Mouse (Mus musculus): ENCODE results near the gene Zbtb16.
A peak's percentile ranks its signal among the peaks of the same experiment; 100 is the strongest.

Zbtb16 gene

DNA sequence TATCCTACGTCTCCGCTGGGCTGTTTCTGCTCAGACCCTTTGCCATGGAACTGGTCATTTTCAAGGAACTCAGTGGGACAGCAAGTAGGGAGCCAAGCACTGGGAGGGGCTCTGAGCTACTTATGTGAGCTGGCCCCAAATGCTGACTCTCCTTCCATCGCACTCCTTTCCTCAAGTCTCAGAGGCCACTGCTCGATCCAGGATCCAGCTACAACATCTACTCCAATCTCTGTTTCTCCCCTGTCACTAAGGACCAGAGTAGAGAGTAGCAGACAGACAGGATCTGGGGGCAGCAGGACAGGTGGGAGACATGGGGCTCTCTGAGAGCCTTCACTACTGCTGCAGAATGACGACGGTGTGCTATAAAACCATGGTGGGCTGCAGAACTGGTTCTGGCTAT lies 91.6 kb downstream of the Zbtb16 start:
- no peak for DNase-seq (ENCODE audit: low read depth)

DNA sequence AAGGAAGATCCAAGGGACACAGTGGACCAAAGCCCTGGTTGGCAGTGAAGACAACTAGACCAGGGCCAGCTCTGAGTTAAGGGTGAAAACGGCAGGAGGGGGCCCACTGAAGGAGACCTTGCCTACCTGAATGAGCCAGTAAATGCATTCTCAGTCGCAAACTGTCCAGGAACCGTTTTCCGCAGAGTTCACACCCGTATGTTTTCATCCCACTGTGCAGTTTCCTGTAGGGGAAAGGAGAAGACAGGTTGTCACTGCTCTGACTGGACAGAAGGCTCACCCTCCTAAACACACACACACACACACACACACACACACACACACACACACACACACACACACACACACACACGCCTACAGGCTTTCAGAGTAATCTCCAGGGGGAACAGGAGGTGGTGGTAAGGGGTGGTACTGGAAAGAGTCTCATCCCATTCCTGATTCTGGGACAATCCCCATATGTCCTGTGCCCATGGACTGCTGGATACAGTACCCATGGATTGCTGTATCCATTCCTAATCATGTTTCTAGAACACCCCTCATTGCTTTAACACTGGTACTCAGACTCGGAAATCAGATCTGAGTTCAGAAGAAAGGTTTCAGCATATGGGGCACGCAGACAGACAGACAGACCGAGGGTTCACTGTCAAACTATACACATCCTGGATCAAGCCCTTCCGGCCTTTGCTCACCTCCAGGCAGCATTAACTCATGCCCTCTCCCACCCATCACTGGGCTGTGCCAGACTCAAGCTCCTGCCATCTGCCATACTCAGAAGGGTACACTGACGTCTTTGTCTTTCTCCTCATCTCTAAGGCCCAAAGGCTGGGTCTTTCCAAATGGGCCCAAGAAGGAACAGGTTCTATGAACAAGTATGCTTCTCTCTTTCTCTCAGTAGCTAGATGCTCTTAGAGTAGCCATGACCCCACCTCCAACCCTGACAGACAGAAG lies 92.4 kb downstream of the Zbtb16 start:
- DNase-seq (ENCODE audit: low read depth) = no peak

DNA sequence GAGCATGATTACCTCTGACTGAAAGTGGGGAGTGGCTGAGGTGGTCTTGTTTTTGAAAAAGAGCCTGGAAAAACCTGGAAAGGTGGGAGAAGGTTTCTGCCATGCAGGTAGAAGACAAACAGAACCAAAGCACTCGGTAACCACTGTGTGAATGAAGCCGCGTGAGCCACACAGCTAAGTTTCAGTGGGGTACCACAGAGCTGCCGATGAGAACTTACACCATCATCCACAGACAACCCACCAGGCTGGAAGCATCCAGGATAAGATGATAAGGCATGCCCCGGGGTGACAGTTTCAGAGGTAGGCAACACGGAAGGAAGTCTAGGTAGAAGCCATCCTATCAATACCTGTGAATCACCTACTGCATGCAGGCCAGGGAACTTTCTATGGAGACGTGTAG lies 93.9 kb downstream of the Zbtb16 start:
- DNase-seq (ENCODE audit: low read depth) = no peak

DNA sequence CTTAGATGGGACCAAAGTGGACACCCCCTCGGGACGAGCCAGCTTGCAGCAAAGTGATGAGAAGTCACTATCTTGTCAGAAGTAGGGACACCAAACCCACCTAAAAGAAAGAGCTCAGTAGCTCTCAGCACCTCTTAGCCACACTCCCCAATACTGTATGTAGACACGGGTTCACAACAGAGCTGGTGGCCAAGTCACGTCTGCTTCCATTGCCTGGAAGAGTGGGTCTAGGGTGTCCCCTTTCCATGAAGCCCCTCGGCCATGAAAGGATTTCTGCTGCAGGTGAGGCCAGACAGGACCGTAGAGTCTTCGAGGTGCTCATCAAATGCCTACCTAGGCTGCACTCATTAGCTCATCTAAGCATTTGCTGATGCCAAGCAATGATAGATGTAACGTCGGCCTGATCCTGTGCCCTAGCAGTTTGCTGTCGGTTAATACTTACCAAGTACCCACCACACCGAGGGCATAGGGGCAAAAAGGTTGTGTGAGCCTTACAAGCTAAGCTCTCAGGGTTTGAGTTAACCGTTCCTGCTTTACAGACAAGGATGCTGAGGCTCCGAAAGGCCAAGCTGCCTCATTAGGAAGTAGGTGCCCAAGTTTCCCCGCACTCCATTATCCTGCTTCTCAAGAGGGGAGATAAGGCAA lies 94.5 kb downstream of the Zbtb16 start:
- no peak for DNase-seq (ENCODE audit: low read depth)

DNA sequence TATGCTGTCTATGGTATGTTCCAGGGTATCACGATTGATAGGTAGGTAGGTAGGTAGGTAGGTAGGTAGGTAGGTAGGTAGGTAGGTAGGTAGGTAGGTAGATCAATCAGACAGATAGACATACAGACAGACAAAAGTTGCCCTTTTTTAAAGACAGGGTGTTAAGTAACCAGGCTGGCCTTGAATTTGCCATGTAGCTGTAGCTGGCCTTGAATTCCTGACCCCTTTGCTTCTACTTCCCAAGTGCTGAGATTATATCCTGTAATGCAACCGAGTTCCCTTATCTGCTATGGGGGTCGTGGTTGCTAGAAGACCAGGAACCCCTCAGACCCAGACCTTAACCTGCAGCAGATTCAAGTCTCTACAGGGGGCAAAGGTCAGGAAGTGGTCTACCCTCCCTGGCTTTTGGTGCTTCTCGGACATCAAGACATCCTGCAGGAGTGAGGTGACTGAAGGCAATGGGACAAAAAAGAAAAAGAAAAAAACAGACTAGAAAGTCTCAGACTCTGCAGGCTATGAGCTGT lies 95.2 kb downstream of the Zbtb16 start:
- DNase-seq (ENCODE audit: low read depth) = peak; percentile 12

DNA sequence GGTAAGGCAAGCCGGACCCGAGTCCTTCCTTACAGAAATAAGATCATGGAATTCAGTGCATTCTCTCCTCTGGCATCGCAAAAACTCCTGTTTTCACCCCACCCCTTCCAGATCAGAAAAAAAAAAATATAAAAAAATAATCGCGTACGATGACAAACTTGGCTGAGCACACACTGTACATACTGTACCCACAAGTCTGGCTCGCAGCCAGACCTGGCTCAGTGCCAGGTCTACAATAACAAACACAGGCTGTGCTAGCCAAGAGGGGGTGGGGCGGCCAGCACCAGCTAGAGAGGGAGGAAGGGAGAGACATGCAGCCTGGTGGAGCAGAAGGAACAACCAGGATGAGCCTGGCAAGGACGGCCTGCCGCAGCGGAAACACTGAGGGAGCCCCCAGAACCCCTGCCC lies 95.9 kb downstream of the Zbtb16 start:
- DNase-seq (ENCODE audit: low read depth) = peak; percentile 91

DNA sequence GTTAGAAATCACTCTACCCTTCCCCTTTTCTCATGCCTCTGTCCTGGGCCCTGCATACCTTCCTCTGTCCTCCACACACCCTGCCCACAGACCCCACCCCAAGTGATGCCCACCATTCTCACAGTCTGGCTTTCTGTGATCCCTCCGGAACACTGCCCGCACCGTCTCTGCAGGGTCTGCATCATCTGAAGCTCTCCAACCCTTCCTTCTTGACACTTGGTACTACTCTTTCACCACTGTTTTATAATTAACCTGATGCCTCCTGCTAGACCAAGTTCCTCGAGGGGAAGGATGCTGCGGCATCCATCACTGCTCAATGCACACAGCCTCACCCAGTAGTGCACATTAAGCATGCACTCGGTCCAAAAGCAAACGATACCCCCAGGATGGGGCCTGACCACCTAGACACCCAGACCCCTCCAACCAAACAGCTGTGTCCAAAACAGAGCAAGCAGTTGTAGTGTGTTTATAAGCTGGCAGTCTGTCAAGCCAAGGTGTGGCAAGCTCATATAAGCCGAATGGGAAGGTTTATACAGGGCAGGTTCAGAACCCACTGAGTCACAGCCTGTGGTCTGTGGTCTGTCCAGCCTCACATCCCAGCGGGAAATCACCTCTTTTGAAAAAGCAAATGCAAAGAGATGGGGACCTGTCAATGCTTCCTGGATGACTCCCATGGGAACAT lies 97.1 kb downstream of the Zbtb16 start:
- no peak for DNase-seq (ENCODE audit: low read depth)

DNA sequence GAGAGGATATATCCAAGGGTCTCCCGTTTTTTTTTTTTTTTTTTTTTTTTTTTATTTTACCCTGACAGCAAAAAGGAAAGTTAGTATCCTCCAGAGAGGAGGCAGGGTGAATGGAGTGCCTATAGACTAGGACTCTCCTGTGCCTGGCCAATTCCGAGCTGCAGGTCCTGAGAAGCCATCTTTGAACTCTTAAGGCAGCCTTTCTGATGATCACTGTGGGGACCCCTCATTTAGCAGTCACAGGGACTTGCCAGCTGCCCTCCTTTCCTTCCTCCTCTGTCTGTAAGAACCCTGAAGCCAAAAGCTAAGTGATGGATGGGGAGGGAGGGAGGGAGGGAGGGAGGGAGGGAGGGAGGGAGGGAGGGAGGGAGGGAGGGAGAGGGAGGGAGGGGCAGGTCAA lies 98.1 kb downstream of the Zbtb16 start:
- DNase-seq (ENCODE audit: low read depth) = no peak

DNA sequence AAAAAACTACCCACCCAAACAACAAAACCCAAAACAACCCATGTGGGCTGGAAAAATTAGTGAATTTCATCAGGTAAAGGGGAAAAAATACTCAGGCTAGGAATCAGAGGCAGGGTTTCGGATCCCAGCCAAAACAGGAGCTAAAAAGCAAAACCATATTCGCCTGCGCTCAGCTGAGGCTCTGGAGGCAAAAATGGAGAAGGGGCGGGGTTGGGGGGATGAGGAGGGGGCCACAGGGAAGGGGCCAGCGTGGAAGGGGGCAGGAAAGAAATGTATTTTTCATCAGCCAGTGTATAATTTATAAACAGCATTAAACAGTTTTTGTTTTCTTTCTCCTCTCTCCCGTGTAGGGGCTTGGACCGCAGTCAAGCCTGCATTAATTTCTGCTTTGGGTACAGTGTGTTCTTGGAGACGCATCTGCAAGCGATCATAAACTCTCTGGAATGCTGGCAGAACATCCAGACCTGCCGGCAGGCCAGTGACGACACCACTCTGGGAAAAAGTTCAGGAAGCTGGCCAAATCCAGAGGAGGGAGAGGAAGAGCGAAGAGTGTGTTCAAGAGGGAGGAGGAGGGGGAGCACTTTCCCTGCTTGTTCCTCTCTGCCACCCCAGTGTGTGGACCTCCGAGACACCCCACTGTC lies 98.7 kb downstream of the Zbtb16 start:
- DNase-seq (ENCODE audit: low read depth) = no peak

DNA sequence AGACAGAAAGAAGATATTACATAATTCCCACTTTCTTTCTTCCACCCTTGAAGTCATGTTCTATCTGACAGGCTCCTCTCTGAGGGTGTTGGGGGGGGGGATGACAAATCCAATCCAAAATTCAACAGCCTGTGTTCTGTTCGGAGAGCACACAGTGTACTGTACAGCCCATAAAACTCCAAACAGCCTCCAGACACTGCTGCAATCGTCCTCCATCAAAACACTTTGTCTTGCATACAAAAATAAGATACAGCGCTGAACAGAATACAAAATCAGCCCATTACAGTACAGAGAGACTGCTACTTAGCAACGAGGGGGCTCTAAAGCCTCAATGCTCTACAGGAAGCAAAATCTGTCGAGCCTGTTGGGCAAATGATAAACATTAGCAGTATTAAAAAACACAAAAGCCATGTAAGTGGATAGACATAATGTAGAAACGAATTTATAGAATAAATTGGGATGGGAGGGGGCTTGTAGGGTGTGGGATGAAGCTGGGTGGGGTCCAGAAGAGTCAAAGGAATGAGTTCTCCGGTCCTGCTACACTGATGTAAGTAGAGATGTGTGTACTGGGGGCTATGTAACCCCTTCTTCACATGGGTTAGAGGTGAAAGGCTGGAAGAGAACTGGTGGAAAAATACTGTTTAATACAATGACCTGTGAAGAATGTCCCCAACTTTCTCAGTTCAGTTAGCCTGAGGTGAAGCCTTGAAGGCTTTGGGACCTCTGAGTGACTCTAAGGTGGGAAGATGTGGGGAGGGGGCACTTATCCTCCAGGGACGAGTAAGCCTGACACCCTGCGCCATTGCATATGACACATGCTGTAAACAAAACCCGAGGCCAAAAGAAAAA lies 99.4 kb downstream of the Zbtb16 start:
- DNase-seq (ENCODE audit: low read depth) = no peak

DNA sequence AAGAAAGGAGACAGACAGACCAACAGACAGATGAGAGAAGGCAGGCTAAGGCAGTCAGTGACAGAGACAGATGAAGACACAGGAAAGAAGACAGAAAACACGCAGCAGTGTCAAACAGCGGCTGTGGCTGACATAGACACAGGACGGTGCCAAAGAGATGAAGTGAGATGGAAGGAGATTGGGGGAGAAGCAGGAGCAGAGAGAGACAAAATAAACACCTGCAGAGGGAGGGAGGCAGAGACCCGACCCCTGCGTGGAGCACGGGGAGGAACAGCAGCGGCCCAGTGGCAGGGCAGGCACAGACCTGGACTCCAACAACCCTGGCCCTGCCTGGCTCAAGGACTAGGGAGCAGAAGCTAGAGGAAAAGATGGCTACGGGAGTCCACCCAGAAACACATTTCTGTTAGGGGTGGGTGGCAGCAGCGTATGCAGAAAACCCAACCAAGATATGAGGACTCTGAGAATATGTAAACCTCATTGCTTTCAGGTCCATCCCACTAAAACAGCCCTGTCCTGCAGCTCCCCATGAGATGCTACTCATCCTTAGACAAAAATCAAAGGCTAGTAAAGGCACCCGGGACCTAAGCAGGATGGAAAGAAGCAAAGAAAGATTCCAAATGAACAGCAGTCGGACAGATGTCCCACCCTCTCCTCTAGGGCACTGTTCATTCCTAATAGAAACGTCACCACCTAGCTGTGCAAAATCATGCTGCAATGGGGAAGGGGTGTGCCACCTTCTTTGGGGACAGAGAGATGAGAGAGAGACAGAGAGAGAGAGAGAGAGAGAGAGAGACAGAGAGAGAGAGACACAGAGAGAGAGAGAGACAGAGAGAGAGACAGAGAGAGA lies 100.3 kb downstream of the Zbtb16 start:
- no peak for DNase-seq (ENCODE audit: low read depth)

DNA sequence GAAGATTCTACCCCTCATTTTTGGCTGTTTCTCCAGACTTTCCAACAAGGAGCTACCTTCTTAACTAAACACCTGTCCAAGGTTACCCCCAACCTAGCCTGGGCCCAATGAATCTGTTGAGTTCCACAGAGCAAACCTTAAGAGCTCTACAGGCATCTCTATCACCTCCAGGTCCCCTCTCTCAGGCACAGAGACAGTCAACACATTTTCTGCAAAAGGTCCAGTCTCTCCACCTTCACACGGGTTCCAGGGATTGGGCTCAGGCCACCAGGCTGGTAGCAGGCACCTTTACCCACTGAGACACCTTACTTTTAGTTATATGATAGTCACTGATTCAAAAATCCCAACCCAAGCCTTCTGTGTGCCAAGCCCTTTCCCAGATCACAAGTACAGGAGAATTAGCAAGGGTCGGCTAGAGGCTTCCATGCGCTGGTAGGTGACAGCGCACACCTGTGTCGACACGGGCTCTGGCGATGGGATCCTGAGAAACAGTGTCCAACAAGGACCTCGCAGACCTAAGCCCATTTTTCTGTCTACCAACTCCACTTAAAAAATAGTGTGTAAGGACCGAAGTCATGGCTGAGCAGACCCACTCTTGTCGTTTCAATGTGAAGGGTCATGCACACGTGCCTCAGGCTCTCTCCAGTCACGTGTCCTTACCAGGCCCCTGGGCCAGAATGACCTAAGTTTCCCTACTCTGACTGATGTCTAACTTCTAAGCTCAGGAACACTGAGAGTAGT lies 101.1 kb downstream of the Zbtb16 start:
- DNase-seq (ENCODE audit: low read depth) = no peak

DNA sequence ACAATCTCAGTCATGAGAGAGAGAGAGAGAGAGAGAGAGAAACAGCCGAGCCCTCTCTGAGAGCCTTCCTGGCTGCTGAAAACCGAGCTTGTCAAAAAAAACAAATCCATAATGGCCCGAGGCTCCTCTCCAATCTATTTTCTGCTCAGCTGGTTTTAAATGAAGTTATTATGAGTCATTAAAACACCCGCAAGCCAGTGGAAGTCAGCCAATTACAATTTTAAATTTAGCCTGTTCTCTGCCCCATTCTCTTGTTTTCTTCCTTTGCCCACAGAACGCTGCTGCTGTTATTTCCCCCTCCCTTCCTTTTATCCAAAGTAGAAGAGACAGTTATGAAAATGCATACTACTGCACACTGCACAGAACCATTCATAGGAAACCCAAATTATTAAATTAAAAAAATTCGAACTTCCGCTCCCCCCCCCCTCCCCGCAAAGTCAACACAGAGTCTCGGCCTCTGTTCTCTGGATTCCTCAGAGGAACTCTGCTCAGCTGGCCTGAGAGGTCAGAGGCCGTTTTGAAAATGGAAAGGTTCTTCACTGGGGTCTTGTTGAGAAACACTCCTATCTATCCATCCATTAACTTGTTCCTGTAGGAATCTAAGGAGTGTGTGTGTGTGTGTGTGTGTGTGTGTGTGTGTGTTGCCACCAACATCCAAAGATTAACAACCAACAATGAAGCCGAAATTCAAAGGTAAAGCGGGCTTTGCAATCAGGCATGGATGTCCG lies 102.0 kb downstream of the Zbtb16 start:
- DNase-seq (ENCODE audit: low read depth) = no peak

DNA sequence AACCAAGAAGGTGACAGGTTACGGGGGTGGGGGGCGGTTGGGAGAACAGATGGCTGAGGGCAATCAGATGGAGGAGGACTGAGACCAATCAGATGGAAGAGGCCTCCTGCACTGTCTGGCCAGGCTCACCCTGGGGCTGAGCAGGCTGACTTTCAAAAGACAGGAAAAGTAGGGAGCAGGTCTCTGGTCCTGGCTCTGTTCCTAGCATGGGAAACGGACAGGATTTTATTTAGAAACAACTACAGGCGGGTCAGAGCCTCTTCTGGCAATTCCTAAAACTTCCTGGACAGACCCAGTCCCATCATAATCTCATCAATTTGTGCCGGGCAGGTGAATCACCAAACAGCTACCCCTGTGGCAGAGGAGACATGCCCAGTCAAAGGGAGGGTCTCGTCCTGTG lies 102.9 kb downstream of the Zbtb16 start:
- no peak for DNase-seq (ENCODE audit: low read depth)

DNA sequence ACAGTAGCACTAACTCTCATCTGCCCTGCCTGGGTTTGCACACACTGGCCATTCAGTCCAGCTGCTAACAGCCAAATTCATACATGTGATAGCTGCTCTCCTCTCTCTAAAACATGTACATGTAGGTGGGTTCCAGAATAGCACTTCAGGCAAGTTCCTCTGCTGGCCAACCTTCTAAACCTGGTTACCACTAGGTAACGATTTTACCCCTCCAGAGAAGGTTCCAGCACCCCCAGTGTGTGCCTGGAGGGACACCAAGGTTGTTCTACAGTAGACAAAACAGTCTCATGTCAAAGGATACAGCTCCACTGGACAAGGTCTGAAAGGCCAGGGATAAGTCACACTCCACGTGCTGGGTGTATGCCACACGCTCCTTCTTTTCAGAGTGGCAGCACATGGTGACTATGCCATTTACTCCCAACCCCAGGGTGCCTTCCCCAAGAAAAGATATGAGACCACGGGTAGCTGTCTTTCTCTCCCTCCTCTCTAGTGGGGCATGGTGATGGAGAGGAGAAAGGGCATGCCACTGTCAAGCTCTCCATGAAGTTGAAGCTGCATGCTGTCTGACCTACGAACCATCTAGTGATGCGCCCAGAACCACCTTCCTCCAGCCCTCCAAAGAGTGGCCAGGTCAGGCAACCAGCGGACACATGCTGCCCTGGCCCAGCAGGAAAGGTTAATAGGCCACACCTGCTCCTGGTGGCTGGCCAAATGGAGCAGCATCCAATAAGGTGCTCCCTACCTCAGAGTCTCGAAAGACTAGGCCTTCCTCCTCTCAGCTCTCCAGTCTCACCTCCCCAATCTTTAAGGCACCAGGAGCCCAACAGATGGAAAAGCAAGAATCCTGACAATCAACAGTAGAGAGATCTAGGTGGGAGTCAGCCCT lies 104.1 kb downstream of the Zbtb16 start:
- DNase-seq (ENCODE audit: low read depth) = no peak

DNA sequence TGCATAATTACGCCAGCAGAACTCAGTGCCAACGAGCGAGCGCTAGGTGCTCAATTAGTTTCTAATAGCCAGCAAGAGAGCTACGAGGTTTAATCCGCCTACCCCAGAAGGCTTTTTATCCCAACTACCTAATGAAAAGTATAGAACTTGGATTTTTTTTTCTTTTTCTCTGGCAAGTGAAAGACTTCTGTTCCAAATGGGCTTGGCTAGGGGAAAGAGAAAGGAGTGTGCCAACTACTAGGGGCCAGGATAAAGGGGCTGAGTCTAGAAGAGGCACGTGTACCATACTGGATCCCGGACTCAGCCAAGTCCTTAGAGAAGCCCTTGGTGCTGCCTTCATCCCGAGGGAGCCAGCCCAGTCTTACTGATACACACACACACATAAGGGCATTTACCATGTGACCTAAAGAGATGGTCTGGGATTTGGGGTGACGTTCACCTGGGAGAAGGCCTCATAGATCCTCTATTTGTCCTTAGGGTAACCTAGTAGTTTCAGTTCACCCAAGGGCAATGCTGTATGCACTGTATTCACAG lies 105.5 kb downstream of the Zbtb16 start:
- no peak for DNase-seq (ENCODE audit: low read depth)

DNA sequence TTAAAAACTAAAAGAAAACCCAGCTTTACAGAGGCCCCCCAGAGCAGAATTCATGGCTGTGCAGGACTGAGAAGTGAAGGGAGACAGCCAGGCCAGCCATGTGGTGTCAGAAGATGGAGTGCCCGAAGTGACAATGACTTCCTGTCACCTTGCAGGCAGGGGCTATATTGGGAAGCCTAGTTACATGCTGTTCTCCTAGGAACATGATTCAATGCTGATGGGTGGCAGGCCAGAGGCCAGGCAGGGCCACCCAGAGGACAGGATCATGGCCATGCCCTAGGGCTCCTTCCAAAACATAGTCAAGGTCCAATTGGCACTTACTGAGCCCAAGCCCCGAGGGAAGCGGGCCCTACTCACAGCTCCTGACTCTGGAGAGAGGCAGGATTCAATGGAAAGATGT lies 106.6 kb downstream of the Zbtb16 start:
- no peak for DNase-seq (ENCODE audit: low read depth)

DNA sequence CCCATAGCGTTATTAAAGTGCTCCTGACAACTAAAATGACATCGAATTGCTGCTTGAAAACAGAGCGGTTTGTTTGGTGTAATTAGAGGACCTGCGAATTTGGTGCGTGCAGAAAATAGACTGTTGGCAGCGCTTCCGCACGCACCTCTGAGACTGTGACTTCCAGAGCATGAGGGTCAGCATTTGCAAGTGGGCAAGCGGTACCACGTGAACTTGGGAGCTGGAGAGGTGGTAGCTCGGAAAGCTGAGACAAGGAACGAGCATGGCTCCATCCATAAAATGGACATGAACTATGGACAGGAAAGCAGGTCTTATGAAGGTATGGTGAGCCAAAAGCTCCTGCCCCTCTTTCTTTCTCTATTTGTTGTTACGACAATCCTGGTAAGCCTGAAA lies 107.3 kb downstream of the Zbtb16 start:
- DNase-seq (ENCODE audit: low read depth) = no peak

All from naive thymus-derived CD4-positive, alpha-beta T cell, adult 2 months (primary cell).